ENCODE assay signal across 21 mouse cellular contexts in the genomic region with DNA sequence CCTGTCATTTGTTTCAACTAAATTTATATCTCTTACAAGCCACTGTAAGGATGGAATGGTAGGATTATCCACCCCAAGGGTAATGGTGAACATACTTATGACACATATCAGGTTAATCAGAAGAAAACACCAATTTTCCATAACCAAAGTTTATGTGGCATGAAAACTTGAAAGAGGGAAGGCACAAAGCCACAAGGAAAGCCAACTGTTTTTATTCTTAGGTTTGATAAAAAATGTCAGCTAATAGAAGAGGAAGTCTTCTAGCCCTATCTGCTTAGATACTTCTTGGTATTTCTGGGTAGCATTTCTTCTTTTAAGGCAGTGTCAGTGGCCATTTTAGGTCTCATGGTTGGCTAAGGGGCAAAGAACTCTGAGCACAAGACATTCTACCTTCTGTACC. TPM values are rescaled to one million over a fixed set of nuclear protein-coding genes. Genes with fewer than 3 reads are reported as not detected.
DNase-seq lines count a peak whose midpoint lies in the region; ATAC-seq lines count a peak whose summit lies in the region.
"Had no signal": no experiment of that assay in that cellular context is flagged by ENCODE, and none has a peak within 500 bp of the region (broad histone marks: within the 10 kb centered on the region; RNA-seq: fewer than 3 reads in every experiment).

No protein-coding gene starts in this region.

- peak overlapping the region; percentile 100 for H3K4me3 ChIP-seq in megakaryocyte, embryonic 14.5 days (replicated peaks)
- H3K4me3 ChIP-seq: embryonic facial prominence, embryonic 13.5 days; embryonic facial prominence, embryonic 15.5 days; erythroblast, embryonic 14.5 days; forebrain, embryonic 10.5 days; forebrain, embryonic 12.5 days had no signal

- DNase-seq in MEL-GATA-1-ER (ENCODE audit: extremely low read depth, low read depth): peak; percentile 71
- no peak for DNase-seq in kidney, postnatal 14 days
- DNase-seq in adrenal gland, postnatal 14 days: no peak
- DNase-seq: adrenal gland, adult 2 months; adrenal gland, postnatal 10 days; adrenal gland, postnatal 36 days; cerebellum, adult 11-12 months; cerebellum, adult 2 months; cerebellum, adult 9-10 months; cerebellum, postnatal 10 days; cerebellum, postnatal 25 days; embryo, embryonic 11 days had no signal

- peaks cover 46% of the 10 kb centered on the region for H3K4me1 ChIP-seq in megakaryocyte, embryonic 14.5 days

- H3K36me3 ChIP-seq in megakaryocyte, embryonic 14.5 days (replicated peaks; ENCODE audit: low read length): peaks cover 44% of the 10 kb centered on the region
- H3K36me3 ChIP-seq: embryonic facial prominence, embryonic 13.5 days; embryonic facial prominence, embryonic 15.5 days; forebrain, embryonic 10.5 days; forebrain, embryonic 12.5 days had no signal

- H3K9me3 ChIP-seq in megakaryocyte, embryonic 14.5 days: no peaks in the 10 kb centered on the region
- H3K9me3 ChIP-seq: embryonic facial prominence, embryonic 13.5 days; embryonic facial prominence, embryonic 15.5 days; forebrain, embryonic 10.5 days; forebrain, embryonic 12.5 days had no signal

- no peak for ATAC-seq in megakaryocyte, adult 5-6 weeks (ENCODE audit: poor library complexity, severe bottlenecking)
- ATAC-seq: forebrain, embryonic 14.5 days; forebrain, embryonic 16.5 days had no signal

- no peaks in the 10 kb centered on the region for H3K27me3 ChIP-seq in megakaryocyte, embryonic 14.5 days (replicated peaks)
- H3K27me3 ChIP-seq: embryonic facial prominence, embryonic 15.5 days had no signal

RNA-seq across cellular contexts. Expression of a gene that starts 2.9 kb away (rescaled TPM):
- 72.0 and 87.8 TPM in 2 replicates for polyA plus RNA-seq in megakaryocyte, embryonic 14.5 days (2012; ENCODE audit: insufficient read depth, low replicate concordance)
- total RNA-seq in megakaryocyte, adult 5-6 weeks (2015): 23.9 and 30.0 TPM in 2 replicates
- total RNA-seq in megakaryocyte, adult 5-6 weeks (2017): 26.8 and 27.8 TPM in 2 replicates
- 5.0 and 6.2 TPM in 2 replicates for total RNA-seq in adrenal gland, postnatal 14 days (2021)
